In genomic region chr6:90691935-90692334, GRCm38 (mm10) we compare ENCODE assay signal across 24 mouse cellular contexts.
"Had no signal": no experiment of that assay in that cellular context is flagged by ENCODE, and none has a peak within 500 bp of the region (broad histone marks: within the 10 kb centered on the region; RNA-seq: fewer than 3 reads in every experiment).

No protein-coding gene starts in this region.

- DNase-seq: kidney, postnatal 10 days; kidney, postnatal 36 days; liver; lung, adult 18-20 months; lung, postnatal 10 days; lung, postnatal 36 days; right cerebral cortex, adult 18-20 months; right cerebral cortex, postnatal 14 days; right cerebral cortex, postnatal 4 days; thymus, adult 2 months; thymus, postnatal 14 days; thymus, postnatal 4 days had no signal

- H3K4me3 ChIP-seq: kidney, embryonic 15.5 days; limb, embryonic 10.5 days; limb, embryonic 13.5 days; liver, embryonic 12.5 days; liver, embryonic 15.5 days; lung, embryonic 15.5 days; megakaryocyte, embryonic 14.5 days; midbrain, embryonic 10.5 days; midbrain, embryonic 13.5 days; myocyte; neural tube, embryonic 13.5 days had no signal

- H3K27ac ChIP-seq: kidney, embryonic 15.5 days; limb, embryonic 10.5 days; limb, embryonic 13.5 days; liver, embryonic 12.5 days; liver, embryonic 15.5 days; lung, embryonic 15.5 days; midbrain, embryonic 10.5 days; midbrain, embryonic 13.5 days; neural tube, embryonic 13.5 days; stomach, postnatal 0 days had no signal
